Mouse (Mus musculus): ENCODE results near the gene Klf9. TPM values are rescaled to one million over a fixed set of nuclear protein-coding genes. Genes with fewer than 3 reads are reported as not detected.
A peak's percentile ranks its signal among the peaks of the same experiment; 100 is the strongest.

Gene Klf9
- polyA plus RNA-seq, 1 experiment from 2014 or later: 1.3 TPM

GRCm38 (mm10) chr19:23159780-23160395 lies 18.9 kb downstream of the Klf9 start:
- Histone ChIP-seq H3K27me3 (ENCODE audit: low read depth, poor library complexity, severe bottlenecking) (no peaks in the 10 kb centered on the region), H3K36me3 (no peaks in the 10 kb centered on the region), H3K4me1 (peaks cover 25% of the 10 kb centered on the region), H3K9me3 (replicated peaks) (no peaks in the 10 kb centered on the region), H3K27ac (peak overlapping the region; percentile 15; the same call in 1 of the 2 replicates), H3K4me3 (no peak overlapping the region)
- no peak for DNase-seq (ENCODE audit: low spot score)
- WGBS: 63% methylated on average over 10 of the region's 10 CpGs

GRCm38 (mm10) chr19:23162387-23162809 lies 21.4 kb downstream of the Klf9 start:
- 31% methylated on average over 8 of the region's 8 CpGs for WGBS
- DNase-seq (ENCODE audit: low spot score): no peak

DNA sequence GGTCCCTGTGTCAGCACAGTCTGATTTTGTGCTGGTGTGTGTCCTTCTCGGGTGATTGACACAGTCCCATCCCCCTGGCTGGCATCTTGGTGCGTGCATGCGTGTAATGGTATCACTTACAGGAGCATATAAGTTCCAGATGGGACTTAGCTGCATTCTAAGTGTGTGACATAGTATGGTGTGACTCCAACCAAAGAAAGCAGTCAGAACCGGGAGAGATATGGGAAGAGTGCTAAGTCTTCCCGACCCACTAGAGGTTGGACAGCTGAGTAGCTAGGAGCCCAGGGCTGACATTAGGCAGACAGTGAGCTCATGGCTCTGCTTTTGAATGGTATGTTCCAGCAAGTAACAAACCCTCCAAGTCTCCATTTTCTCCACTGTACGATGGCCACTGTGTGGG lies 21.9 kb downstream of the Klf9 start:
- no peak for DNase-seq (ENCODE audit: low spot score)
- no peaks in the 10 kb centered on the region for H3K9me3 ChIP-seq (replicated peaks)
- 76% methylated on average over 6 of the region's 6 CpGs for WGBS
- H3K36me3 ChIP-seq: no peaks in the 10 kb centered on the region
- no peak overlapping the region for H3K4me3 ChIP-seq
- H3K27ac ChIP-seq: no peak overlapping the region
- H3K4me1 ChIP-seq: peaks cover 25% of the 10 kb centered on the region
- H3K27me3 ChIP-seq (ENCODE audit: low read depth, poor library complexity, severe bottlenecking): no peaks in the 10 kb centered on the region

More at GRCm38 (mm10) chr19:23162387-23162809, 21.4 kb downstream of the Klf9 start:
- no peak overlapping the region for H3K4me3 ChIP-seq
- H3K4me1 ChIP-seq: peaks cover 25% of the 10 kb centered on the region
- no peaks in the 10 kb centered on the region for H3K9me3 ChIP-seq (replicated peaks)
- H3K36me3 ChIP-seq: no peaks in the 10 kb centered on the region
- H3K27me3 ChIP-seq (ENCODE audit: low read depth, poor library complexity, severe bottlenecking): no peaks in the 10 kb centered on the region
- H3K27ac ChIP-seq: no peak overlapping the region

DNA sequence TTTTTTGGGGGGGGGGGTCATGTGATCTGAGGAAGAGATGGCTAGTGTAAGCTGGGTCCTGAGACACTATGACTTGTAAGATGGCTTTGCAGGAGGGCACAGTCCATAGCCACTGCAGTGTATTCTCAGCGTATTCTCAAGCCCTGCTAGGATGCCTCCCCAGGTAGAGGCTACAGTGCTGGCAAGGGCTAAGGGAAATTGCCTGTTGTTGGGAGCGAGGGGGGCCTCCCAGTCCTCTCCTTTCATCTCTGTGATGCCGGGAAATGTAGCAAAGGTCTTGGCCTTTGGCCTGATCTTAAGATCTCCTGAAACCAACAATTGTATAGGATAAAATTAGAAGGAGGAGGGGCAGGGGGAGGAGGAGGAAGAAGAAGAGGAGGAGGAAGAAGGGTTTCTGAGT lies 22.3 kb downstream of the Klf9 start:
- no peak overlapping the region for H3K27ac ChIP-seq
- H3K4me3 ChIP-seq: no peak overlapping the region
- H3K9me3 ChIP-seq (replicated peaks): no peaks in the 10 kb centered on the region
- WGBS: 41% methylated on average over 3 of the region's 3 CpGs
- peaks cover 25% of the 10 kb centered on the region for H3K4me1 ChIP-seq
- DNase-seq (ENCODE audit: low spot score): no peak
- no peaks in the 10 kb centered on the region for H3K36me3 ChIP-seq
- H3K27me3 ChIP-seq (ENCODE audit: low read depth, poor library complexity, severe bottlenecking): no peaks in the 10 kb centered on the region

- DNase-seq (ENCODE audit: low spot score): no peak
- Histone ChIP-seq H3K9me3 (replicated peaks) (no peaks in the 10 kb centered on the region), H3K36me3 (no peaks in the 10 kb centered on the region), H3K4me1 (peaks cover 20% of the 10 kb centered on the region), H3K4me3 (no peak overlapping the region), H3K27ac (no peak overlapping the region), H3K27me3 (ENCODE audit: low read depth, poor library complexity, severe bottlenecking) (no peaks in the 10 kb centered on the region)
- WGBS: 90% methylated on average over 16 of the region's 16 CpGs
These were observed 23.7 kb downstream of the Klf9 start for GRCm38 (mm10) chr19:23164651-23165240.

GRCm38 (mm10) chr19:23166550-23167284 lies 25.7 kb downstream of the Klf9 start:
- Histone ChIP-seq H3K4me1 (peaks cover 11% of the 10 kb centered on the region), H3K4me3 (no peak overlapping the region), H3K27me3 (ENCODE audit: low read depth, poor library complexity, severe bottlenecking) (no peaks in the 10 kb centered on the region), H3K27ac (no peak overlapping the region), H3K9me3 (replicated peaks) (no peaks in the 10 kb centered on the region), H3K36me3 (no peaks in the 10 kb centered on the region)
- no peak for DNase-seq (ENCODE audit: low spot score)
- 84% methylated on average over 11 of the region's 11 CpGs for WGBS

GRCm38 (mm10) chr19:23168899-23169658 lies 28.1 kb downstream of the Klf9 start:
- Histone ChIP-seq H3K4me3 (no peak overlapping the region), H3K36me3 (no peaks in the 10 kb centered on the region), H3K9me3 (replicated peaks) (no peaks in the 10 kb centered on the region), H3K4me1 (no peaks in the 10 kb centered on the region), H3K27ac (no peak overlapping the region), H3K27me3 (ENCODE audit: low read depth, poor library complexity, severe bottlenecking) (no peaks in the 10 kb centered on the region)
- 89% methylated on average over 5 of the region's 5 CpGs for WGBS
- DNase-seq (ENCODE audit: low spot score): no peak

DNA sequence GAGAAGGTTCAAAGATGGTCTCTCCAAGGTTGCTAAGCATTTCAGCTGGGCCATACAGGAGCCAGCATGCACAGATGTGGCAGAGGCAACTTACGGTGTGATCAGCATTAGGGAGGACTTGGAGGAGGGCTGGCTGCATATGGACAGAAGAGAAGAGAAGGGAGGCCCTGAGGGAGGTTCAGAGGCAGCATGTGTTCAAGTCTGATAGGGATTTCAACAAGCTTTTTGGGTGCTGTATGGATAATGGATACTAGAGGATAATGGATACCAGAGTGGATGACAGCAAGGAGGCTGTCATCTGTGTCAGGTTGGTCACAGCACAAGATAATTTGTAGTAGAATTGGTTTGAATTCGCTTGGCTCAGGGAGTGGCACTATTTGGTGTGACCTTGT lies 28.6 kb downstream of the Klf9 start:
- Histone ChIP-seq H3K36me3 (no peaks in the 10 kb centered on the region), H3K4me3 (no peak overlapping the region), H3K9me3 (replicated peaks) (no peaks in the 10 kb centered on the region), H3K27me3 (ENCODE audit: low read depth, poor library complexity, severe bottlenecking) (no peaks in the 10 kb centered on the region), H3K27ac (no peak overlapping the region), H3K4me1 (no peaks in the 10 kb centered on the region)
- 91% methylated on average over 2 of the region's 2 CpGs for WGBS
- no peak for DNase-seq (ENCODE audit: low spot score)

GRCm38 (mm10) chr19:23170476-23170875 lies 29.4 kb downstream of the Klf9 start:
- no peaks in the 10 kb centered on the region for H3K9me3 ChIP-seq (replicated peaks)
- H3K4me1 ChIP-seq: no peaks in the 10 kb centered on the region
- DNase-seq (ENCODE audit: low spot score): no peak
- no peaks in the 10 kb centered on the region for H3K36me3 ChIP-seq
- no peaks in the 10 kb centered on the region for H3K27me3 ChIP-seq (ENCODE audit: low read depth, poor library complexity, severe bottlenecking)
- no peak overlapping the region for H3K4me3 ChIP-seq
- no peak overlapping the region for H3K27ac ChIP-seq
- 77% methylated on average over 5 of the region's 5 CpGs for WGBS

DNA sequence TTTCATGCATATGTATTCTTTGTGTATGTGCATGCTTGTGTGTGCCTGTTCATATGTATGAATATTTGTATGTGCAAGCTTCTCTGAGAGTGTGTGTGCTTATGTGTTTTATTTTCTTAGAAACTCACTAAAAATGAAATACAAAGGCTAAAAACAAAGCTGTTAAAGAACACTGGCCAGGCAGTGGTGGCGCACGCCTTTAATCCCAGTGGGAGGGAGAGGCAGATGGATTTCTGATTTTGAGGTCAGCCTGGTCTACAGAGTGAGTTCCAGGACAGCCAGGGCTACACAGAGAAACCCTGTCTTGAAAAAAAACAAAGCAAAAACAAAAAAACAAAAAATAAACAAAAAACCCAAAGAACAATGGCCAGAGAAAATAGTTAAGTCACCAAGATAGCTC lies 30.1 kb downstream of the Klf9 start:
- no peak for DNase-seq (ENCODE audit: low spot score)
- H3K36me3 ChIP-seq: no peaks in the 10 kb centered on the region
- WGBS: 92% methylated on average over 2 of the region's 2 CpGs

GRCm38 (mm10) chr19:23175090-23175489 lies 34.1 kb downstream of the Klf9 start:
- H3K27me3 ChIP-seq (ENCODE audit: low read depth, poor library complexity, severe bottlenecking): no peaks in the 10 kb centered on the region
- no peak overlapping the region for H3K4me3 ChIP-seq
- no peak overlapping the region for H3K27ac ChIP-seq
- no peaks in the 10 kb centered on the region for H3K9me3 ChIP-seq (replicated peaks)
- H3K4me1 ChIP-seq: no peaks in the 10 kb centered on the region
- no peak for DNase-seq (ENCODE audit: low spot score)
- no peaks in the 10 kb centered on the region for H3K36me3 ChIP-seq
- 75% methylated on average over 3 of the region's 3 CpGs for WGBS

More for the DNA sequence above, 30.1 kb downstream of the Klf9 start:
- Histone ChIP-seq H3K27ac (no peak overlapping the region), H3K9me3 (replicated peaks) (no peaks in the 10 kb centered on the region), H3K4me3 (no peak overlapping the region), H3K27me3 (ENCODE audit: low read depth, poor library complexity, severe bottlenecking) (no peaks in the 10 kb centered on the region), H3K4me1 (no peaks in the 10 kb centered on the region)

DNA sequence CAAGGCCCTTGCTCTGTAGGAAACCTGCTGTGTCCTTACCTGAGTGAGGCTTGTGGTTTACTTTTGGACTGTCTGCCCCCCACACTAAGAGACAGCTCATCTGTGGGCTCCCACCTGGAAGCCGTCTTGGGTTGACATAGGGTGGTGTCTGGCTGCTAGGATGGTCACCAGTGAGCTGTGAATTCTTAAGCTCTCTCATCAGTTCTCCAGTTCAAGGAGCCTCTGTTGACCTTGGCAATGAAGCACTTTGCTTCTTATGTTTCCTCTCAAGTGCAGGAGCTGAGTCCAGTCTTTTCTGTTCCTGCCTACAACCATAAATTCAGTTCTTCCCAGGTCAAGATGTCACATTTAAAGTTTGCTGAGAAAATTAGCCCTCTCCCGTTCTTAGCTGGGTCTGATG lies 34.5 kb downstream of the Klf9 start:
- Histone ChIP-seq H3K4me3 (no peak overlapping the region), H3K9me3 (replicated peaks) (no peaks in the 10 kb centered on the region), H3K27ac (no peak overlapping the region), H3K36me3 (no peaks in the 10 kb centered on the region), H3K27me3 (ENCODE audit: low read depth, poor library complexity, severe bottlenecking) (no peaks in the 10 kb centered on the region), H3K4me1 (no peaks in the 10 kb centered on the region)
- no peak for DNase-seq (ENCODE audit: low spot score)
- WGBS: 71% methylated on average over 2 of the region's 2 CpGs

- H3K4me1 ChIP-seq: no peaks in the 10 kb centered on the region
- DNase-seq (ENCODE audit: low spot score): no peak
- H3K27me3 ChIP-seq (ENCODE audit: low read depth, poor library complexity, severe bottlenecking): no peaks in the 10 kb centered on the region
- WGBS: 89% methylated on average over 3 of the region's 3 CpGs
- H3K27ac ChIP-seq: no peak overlapping the region
- H3K9me3 ChIP-seq (replicated peaks): no peaks in the 10 kb centered on the region
- peaks cover 8% of the 10 kb centered on the region; the same call in 1 of the 2 replicates for H3K36me3 ChIP-seq
- no peak overlapping the region for H3K4me3 ChIP-seq
These were observed 37.5 kb downstream of the Klf9 start for GRCm38 (mm10) chr19:23178533-23178932.
